In the genomic region with DNA sequence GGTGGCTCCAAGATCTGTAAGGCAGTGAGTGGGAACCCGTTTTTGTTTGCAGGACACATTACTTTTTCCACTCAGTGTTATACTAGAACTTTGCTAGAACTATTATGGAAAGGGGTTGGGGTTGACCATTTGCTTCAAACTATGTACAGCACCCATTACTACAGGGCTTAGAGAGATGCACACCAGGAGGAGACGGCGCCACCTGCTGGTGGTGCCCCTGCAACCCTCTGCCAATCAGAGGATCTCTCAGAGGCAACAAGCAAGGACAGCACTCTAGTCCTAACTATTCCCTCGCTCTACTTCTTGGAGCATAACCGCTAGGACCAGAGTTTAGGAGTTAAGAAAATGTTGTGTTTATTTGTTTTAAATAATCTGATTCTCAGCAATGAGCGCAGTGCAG, we compare ENCODE assay signal across 8 mouse cellular contexts.
DNase-seq lines count a peak whose midpoint lies in the region; ATAC-seq and TF ChIP-seq lines count a peak whose summit lies in the region.

No protein-coding gene starts in this region.

- TF ChIP-seq POLR2A in CH12.LX (IDR thresholded peaks at IDR 0.05; ENCODE audit: low read depth, low read length) = no peak

- H3K79me2 ChIP-seq in CH12.LX (replicated peaks; ENCODE audit: control insufficient read depth, extremely low read depth, insufficient read depth, poor library complexity, severe bottlenecking) = no peaks in the 10 kb centered on the region

- DNase-seq in CH12.LX (ENCODE audit: extremely low read depth) = peak; percentile 59
- DNase-seq in brain, adult 2 months (ENCODE audit: low read depth, low spot score) = peak; percentile 47
- DNase-seq in lung, postnatal 25 days (ENCODE audit: low spot score) = peak; percentile 34
- DNase-seq in thymus, postnatal 36 days = peak; percentile 45 to 50
- no peak for DNase-seq in forebrain, embryonic 14.5 days (ENCODE audit: low spot score)

- in situ Hi-C loops in CH12.LX (cut with MboI; ENCODE audit: low pct_ligation_motif_present, low pct_unique_long_range_greater_than_20kb, low sequenced_read_pairs) = no loop called here

- WGBS in intestine, postnatal 0 days = 82% methylated on average over 6 of the region's 6 CpGs
- WGBS in intestine, embryonic 16.5 days = 81% methylated on average over 6 of the region's 6 CpGs
- WGBS in forebrain, embryonic 14.5 days = 82% methylated on average over 6 of the region's 6 CpGs

- no peak overlapping the region for H3K4me3 ChIP-seq in intestine, postnatal 0 days (ENCODE audit: low read depth, low read length)
- no peak overlapping the region for H3K4me3 ChIP-seq in intestine, embryonic 16.5 days (ENCODE audit: low read length)
- H3K4me3 ChIP-seq in CH12.LX (replicated peaks in 1 of 3; ENCODE audit: low read depth in 2 of 3, low read length in 2 of 3, poor library complexity in 1 of 3) = no peak overlapping the region
- no peak overlapping the region for H3K4me3 ChIP-seq in forebrain, embryonic 14.5 days (ENCODE audit: low read depth, low read length)

- no peak overlapping the region for H3K9ac ChIP-seq in intestine, postnatal 0 days (ENCODE audit: low read depth, low read length)
- H3K9ac ChIP-seq in intestine, embryonic 16.5 days (ENCODE audit: low read depth, low read length) = no peak overlapping the region
- no peak overlapping the region for H3K9ac ChIP-seq in CH12.LX (ENCODE audit: insufficient read depth, low read depth)
- no peak overlapping the region for H3K9ac ChIP-seq in forebrain, embryonic 14.5 days (ENCODE audit: low read length)

- H3K4me1 ChIP-seq in intestine, postnatal 0 days (replicated peaks; ENCODE audit: control insufficient read depth, insufficient read depth, low read length) = no peaks in the 10 kb centered on the region
- H3K4me1 ChIP-seq in intestine, embryonic 16.5 days (ENCODE audit: control insufficient read depth, insufficient read depth, low read length) = peaks cover 7% of the 10 kb centered on the region; the same call in 1 of the 2 replicates
- peaks cover 0 to 5% of the 10 kb centered on the region in 2 experiments; a peak in 1 of 4 replicates for H3K4me1 ChIP-seq in CH12.LX (ENCODE audit: control insufficient read depth in 1 of 2, insufficient read depth in 2 of 2)
- H3K4me1 ChIP-seq in forebrain, embryonic 14.5 days (ENCODE audit: control insufficient read depth, insufficient read depth, low read length) = no peaks in the 10 kb centered on the region

- dilution Hi-C loops in CH12.LX (cut with MboI; ENCODE audit: extremely low pct_ligation_motif_present, extremely low pct_unique_long_range_greater_than_20kb, low sequenced_read_pairs) = no loop called here

- H3K36me3 ChIP-seq in intestine, postnatal 0 days (ENCODE audit: control insufficient read depth, insufficient read depth) = no peaks in the 10 kb centered on the region
- no peaks in the 10 kb centered on the region for H3K36me3 ChIP-seq in intestine, embryonic 16.5 days (ENCODE audit: control insufficient read depth, insufficient read depth, low read length)
- H3K36me3 ChIP-seq in CH12.LX (replicated peaks in 1 of 2; ENCODE audit: control insufficient read depth in 1 of 2, insufficient read depth in 1 of 2, low read length in 1 of 2) = no peaks in the 10 kb centered on the region
- no peaks in the 10 kb centered on the region for H3K36me3 ChIP-seq in forebrain, embryonic 14.5 days (ENCODE audit: control insufficient read depth, insufficient read depth, low read length)

- no peaks in the 10 kb centered on the region for H3K9me3 ChIP-seq in intestine, postnatal 0 days (ENCODE audit: control insufficient read depth)
- H3K9me3 ChIP-seq in intestine, embryonic 16.5 days (ENCODE audit: control insufficient read depth, low read length) = no peaks in the 10 kb centered on the region
- H3K9me3 ChIP-seq in CH12.LX (replicated peaks; ENCODE audit: low read length) = no peaks in the 10 kb centered on the region
- no peaks in the 10 kb centered on the region for H3K9me3 ChIP-seq in forebrain, embryonic 14.5 days (replicated peaks; ENCODE audit: control insufficient read depth, low read length)

- no peak for TF ChIP-seq EP300 in CH12.LX (IDR thresholded peaks at IDR 0.05; ENCODE audit: low read length)

- no peak for ATAC-seq in intestine, postnatal 0 days
- ATAC-seq in intestine, embryonic 16.5 days = no peak
- peak; percentile 53 to 71; a peak in 2 of 4 replicates for ATAC-seq in hematopoietic stem cell, adult 5-6 weeks (replicated peaks in 1 of 2; ENCODE audit: insufficient read depth in 1 of 2, low FRiP score in 2 of 2, low TSS enrichment in 1 of 2, low read depth in 1 of 2, poor library complexity in 2 of 2, severe bottlenecking in 2 of 2)
- no peak for ATAC-seq in forebrain, embryonic 14.5 days

- no peak overlapping the region for H3K27ac ChIP-seq in intestine, postnatal 0 days (ENCODE audit: low read depth, low read length)
- H3K27ac ChIP-seq in intestine, embryonic 16.5 days (ENCODE audit: low read length) = no peak overlapping the region
- no peak overlapping the region for H3K27ac ChIP-seq in CH12.LX (ENCODE audit: insufficient read depth, low read depth)
- H3K27ac ChIP-seq in forebrain, embryonic 14.5 days (ENCODE audit: low read depth, low read length) = no peak overlapping the region

- no peak overlapping the region for H3K4me2 ChIP-seq in intestine, postnatal 0 days (replicated peaks; ENCODE audit: low read depth)
- H3K4me2 ChIP-seq in intestine, embryonic 16.5 days (ENCODE audit: low read depth, low read length) = no peak overlapping the region
- H3K4me2 ChIP-seq in CH12.LX (ENCODE audit: insufficient read depth, low read depth, poor library complexity, severe bottlenecking) = no peak overlapping the region
- no peak overlapping the region for H3K4me2 ChIP-seq in forebrain, embryonic 14.5 days (ENCODE audit: low read length)

- peak; percentile 57 for TF ChIP-seq RAD21 in CH12.LX (IDR thresholded peaks at IDR 0.05; ENCODE audit: low read depth, low read length)

- no peaks in the 10 kb centered on the region for H3K27me3 ChIP-seq in intestine, postnatal 0 days (replicated peaks; ENCODE audit: control insufficient read depth, insufficient read depth, low read length)
- no peaks in the 10 kb centered on the region for H3K27me3 ChIP-seq in intestine, embryonic 16.5 days (replicated peaks; ENCODE audit: control insufficient read depth, insufficient read depth, low read length)
- H3K27me3 ChIP-seq in CH12.LX (replicated peaks) = no peaks in the 10 kb centered on the region
- no peaks in the 10 kb centered on the region for H3K27me3 ChIP-seq in forebrain, embryonic 14.5 days (replicated peaks; ENCODE audit: control insufficient read depth, insufficient read depth, low read length)

- TF ChIP-seq CTCF in intestine, postnatal 0 days (IDR thresholded peaks at IDR 0.05; ENCODE audit: low read depth) = peak; percentile 78
- TF ChIP-seq CTCF in CH12.LX (conservative IDR thresholded peaks at IDR 0.05 in 1 of 2, IDR thresholded peaks at IDR 0.05 in 1 of 2; ENCODE audit: low read depth in 2 of 2, low read length in 2 of 2) = peak; percentile 84 to 85

TF ChIP-seq in CH12.LX, 34 proteins besides CTCF, POLR2A, EP300 and RAD21:
- TF ChIP-seq CHD1 (IDR thresholded peaks at IDR 0.05; ENCODE audit: low read depth, low read length) (no peak), SMC3 (IDR thresholded peaks at IDR 0.05; ENCODE audit: low read depth, low read length) (peak; percentile 82), RCOR1 (conservative IDR thresholded peaks at IDR 0.05; ENCODE audit: low read depth, low read length) (no peak)

Comparison
In these comparisons a context has a peak if more than half of its experiments do, and no peak if none do; other contexts are left out.
1. ATAC-seq: peak in hematopoietic stem cell, adult 5-6 weeks (2 of 2); none in intestine, postnatal 0 days (single experiment), intestine, embryonic 16.5 days (single experiment) and forebrain, embryonic 14.5 days (single experiment).